17 mouse cellular contexts compared by ENCODE assay signal in the genomic region with DNA sequence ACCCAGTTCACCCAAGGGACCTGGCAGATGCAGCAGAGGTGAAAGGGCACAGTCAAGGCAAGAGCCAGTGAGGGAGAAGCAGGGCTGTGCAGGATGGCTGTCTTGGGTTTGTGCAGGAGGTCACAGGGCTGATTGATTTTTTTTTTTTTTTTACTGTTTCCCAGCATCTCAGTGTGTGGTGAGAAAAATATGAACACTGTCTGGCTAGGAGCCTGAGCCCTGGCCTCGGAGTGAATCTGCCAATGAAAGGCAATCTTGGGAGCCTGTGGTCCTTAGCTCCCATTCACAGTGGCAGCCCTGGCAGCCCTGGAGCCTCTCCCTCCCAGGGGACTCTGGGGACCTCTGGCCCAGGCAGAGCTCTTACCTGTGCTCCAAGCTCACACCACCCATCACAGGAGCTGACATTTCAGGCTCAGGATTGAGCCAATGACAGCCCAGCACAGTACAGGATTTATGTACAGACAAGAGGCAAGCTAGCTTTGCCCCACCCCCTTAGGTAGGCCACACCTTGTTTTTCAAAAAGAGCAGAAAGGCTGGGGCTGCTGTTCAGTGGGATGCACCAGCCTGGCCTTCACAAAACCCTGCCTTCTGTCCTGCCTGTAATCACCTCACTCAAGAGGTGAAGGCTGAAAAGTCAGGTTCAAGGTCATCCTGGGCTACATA.
DNase-seq lines count a peak whose midpoint lies in the region; ATAC-seq and TF ChIP-seq lines count a peak whose summit lies in the region.
"Had no signal": no experiment of that assay in that cellular context is flagged by ENCODE, and none has a peak within 500 bp of the region (broad histone marks: within the 10 kb centered on the region; RNA-seq: fewer than 3 reads in every experiment).

No protein-coding gene starts in this region.

- no peaks in the 10 kb centered on the region for H3K36me3 ChIP-seq in heart, embryonic 12.5 days
- H3K36me3 ChIP-seq in heart, embryonic 11.5 days (ENCODE audit: control insufficient read depth, insufficient read depth, low read length): no peaks in the 10 kb centered on the region
- no peaks in the 10 kb centered on the region for H3K36me3 ChIP-seq in midbrain, embryonic 16.5 days (ENCODE audit: control insufficient read depth, insufficient read depth, low read length)
- H3K36me3 ChIP-seq in midbrain, postnatal 0 days (ENCODE audit: insufficient read depth, low read length): no peaks in the 10 kb centered on the region
- no peaks in the 10 kb centered on the region for H3K36me3 ChIP-seq in hindbrain, embryonic 16.5 days (ENCODE audit: control insufficient read depth, insufficient read depth, low read length)
- H3K36me3 ChIP-seq in stomach, postnatal 0 days (ENCODE audit: control insufficient read depth, insufficient read depth, low read length): no peaks in the 10 kb centered on the region
- H3K36me3 ChIP-seq in forebrain, postnatal 0 days (ENCODE audit: insufficient read depth): no peaks in the 10 kb centered on the region
- H3K36me3 ChIP-seq: liver, embryonic 15.5 days had no signal

- no peaks in the 10 kb centered on the region for H3K9me3 ChIP-seq in heart, embryonic 12.5 days (replicated peaks)
- H3K9me3 ChIP-seq in heart, embryonic 11.5 days (replicated peaks; ENCODE audit: control insufficient read depth, low read length): no peaks in the 10 kb centered on the region
- no peaks in the 10 kb centered on the region for H3K9me3 ChIP-seq in midbrain, embryonic 16.5 days (replicated peaks; ENCODE audit: control insufficient read depth, low read length, poor library complexity, severe bottlenecking)
- H3K9me3 ChIP-seq in midbrain, postnatal 0 days (ENCODE audit: low read length): no peaks in the 10 kb centered on the region
- H3K9me3 ChIP-seq in hindbrain, embryonic 16.5 days (ENCODE audit: control insufficient read depth, low read length): no peaks in the 10 kb centered on the region
- H3K9me3 ChIP-seq in stomach, postnatal 0 days (ENCODE audit: control insufficient read depth, low read length): no peaks in the 10 kb centered on the region
- H3K9me3 ChIP-seq in forebrain, postnatal 0 days (ENCODE audit: low read length): no peaks in the 10 kb centered on the region
- H3K9me3 ChIP-seq: liver, embryonic 15.5 days; megakaryocyte, embryonic 14.5 days had no signal

- no peak overlapping the region for H3K9ac ChIP-seq in heart, embryonic 12.5 days
- H3K9ac ChIP-seq in heart, embryonic 11.5 days (ENCODE audit: low read depth, low read length): no peak overlapping the region
- 0 out of 2 replicates have a peak overlapping the region, but pooled peaks have one; percentile 3 for H3K9ac ChIP-seq in midbrain, embryonic 16.5 days (ENCODE audit: low read depth, low read length)
- no peak overlapping the region for H3K9ac ChIP-seq in midbrain, postnatal 0 days (replicated peaks; ENCODE audit: low read length, poor library complexity, severe bottlenecking)
- H3K9ac ChIP-seq in hindbrain, embryonic 16.5 days (ENCODE audit: low read depth, low read length): no peak overlapping the region
- H3K9ac ChIP-seq in stomach, postnatal 0 days (ENCODE audit: low read length): no peak overlapping the region
- no peak overlapping the region for H3K9ac ChIP-seq in forebrain, postnatal 0 days
- H3K9ac ChIP-seq: liver, embryonic 15.5 days had no signal

- H3K4me3 ChIP-seq in heart, embryonic 12.5 days: no peak overlapping the region
- H3K4me3 ChIP-seq in heart, embryonic 11.5 days (ENCODE audit: low read depth, low read length): no peak overlapping the region
- no peak overlapping the region for H3K4me3 ChIP-seq in midbrain, embryonic 16.5 days (ENCODE audit: low read depth, low read length)
- H3K4me3 ChIP-seq in midbrain, postnatal 0 days (ENCODE audit: low read depth, low read length): no peak overlapping the region
- H3K4me3 ChIP-seq in hindbrain, embryonic 16.5 days (ENCODE audit: low read length): no peak overlapping the region
- H3K4me3 ChIP-seq in stomach, postnatal 0 days (ENCODE audit: low read depth, low read length): no peak overlapping the region
- H3K4me3 ChIP-seq in forebrain, postnatal 0 days (ENCODE audit: low read depth, low read length): no peak overlapping the region
- H3K4me3 ChIP-seq: liver, embryonic 15.5 days; megakaryocyte, embryonic 14.5 days; myocyte had no signal

- no peaks in the 10 kb centered on the region for H3K27me3 ChIP-seq in heart, embryonic 12.5 days (replicated peaks)
- no peaks in the 10 kb centered on the region for H3K27me3 ChIP-seq in heart, embryonic 11.5 days (ENCODE audit: control insufficient read depth, insufficient read depth, low read length)
- no peaks in the 10 kb centered on the region for H3K27me3 ChIP-seq in midbrain, embryonic 16.5 days (ENCODE audit: control insufficient read depth, insufficient read depth, low read depth, low read length)
- H3K27me3 ChIP-seq in midbrain, postnatal 0 days (ENCODE audit: insufficient read depth, low read length): no peaks in the 10 kb centered on the region
- no peaks in the 10 kb centered on the region for H3K27me3 ChIP-seq in hindbrain, embryonic 16.5 days (replicated peaks; ENCODE audit: control insufficient read depth, insufficient read depth, low read length)
- no peaks in the 10 kb centered on the region for H3K27me3 ChIP-seq in stomach, postnatal 0 days (ENCODE audit: control insufficient read depth, insufficient read depth, low read length)
- no peaks in the 10 kb centered on the region for H3K27me3 ChIP-seq in forebrain, postnatal 0 days (ENCODE audit: insufficient read depth, low read length)
- H3K27me3 ChIP-seq: liver, embryonic 15.5 days had no signal

- H3K27ac ChIP-seq in heart, embryonic 12.5 days (ENCODE audit: poor library complexity, severe bottlenecking): no peak overlapping the region
- H3K27ac ChIP-seq in heart, embryonic 11.5 days (ENCODE audit: low read depth, low read length): no peak overlapping the region
- H3K27ac ChIP-seq in midbrain, embryonic 16.5 days (ENCODE audit: low read length): no peak overlapping the region
- H3K27ac ChIP-seq in midbrain, postnatal 0 days (ENCODE audit: low read depth, low read length): no peak overlapping the region
- no peak overlapping the region for H3K27ac ChIP-seq in hindbrain, embryonic 16.5 days (ENCODE audit: low read depth, low read length)
- H3K27ac ChIP-seq in stomach, postnatal 0 days (replicated peaks): no peak overlapping the region
- H3K27ac ChIP-seq in forebrain, postnatal 0 days (ENCODE audit: low read depth, low read length): no peak overlapping the region
- H3K27ac ChIP-seq: kidney, postnatal 0 days; liver, embryonic 15.5 days had no signal

- TF ChIP-seq CTCF in midbrain, postnatal 0 days (IDR thresholded peaks at IDR 0.05): no peak
- no peak for TF ChIP-seq CTCF in stomach, postnatal 0 days (IDR thresholded peaks at IDR 0.05; ENCODE audit: low read depth)
- TF ChIP-seq CTCF in forebrain, postnatal 0 days (IDR thresholded peaks at IDR 0.05; ENCODE audit: low read depth): no peak

- ATAC-seq in heart, embryonic 12.5 days (ENCODE audit: insufficient number of reproducible peaks, low FRiP score): 0 out of 2 replicates have a peak, but pooled peaks have one; percentile 31
- ATAC-seq in heart, embryonic 11.5 days (replicated peaks; ENCODE audit: insufficient number of reproducible peaks, low FRiP score, low TSS enrichment): no peak
- no peak for ATAC-seq in midbrain, embryonic 16.5 days
- ATAC-seq in midbrain, postnatal 0 days (ENCODE audit: low FRiP score): no peak
- ATAC-seq in hindbrain, embryonic 16.5 days: 0 out of 2 replicates have a peak, but pooled peaks have one; percentile 7
- ATAC-seq in stomach, postnatal 0 days (ENCODE audit: low FRiP score, low TSS enrichment): peak; percentile 40; the same call in 1 of the 2 replicates
- ATAC-seq in forebrain, postnatal 0 days: no peak

- no peak overlapping the region for H3K4me2 ChIP-seq in heart, embryonic 12.5 days
- H3K4me2 ChIP-seq in heart, embryonic 11.5 days: no peak overlapping the region
- no peak overlapping the region for H3K4me2 ChIP-seq in midbrain, embryonic 16.5 days (ENCODE audit: low read length)
- H3K4me2 ChIP-seq in midbrain, postnatal 0 days (ENCODE audit: low read depth, low read length, poor library complexity, severe bottlenecking): no peak overlapping the region
- H3K4me2 ChIP-seq in hindbrain, embryonic 16.5 days (ENCODE audit: low read length): no peak overlapping the region
- H3K4me2 ChIP-seq in stomach, postnatal 0 days (replicated peaks; ENCODE audit: low read depth): no peak overlapping the region
- H3K4me2 ChIP-seq in forebrain, postnatal 0 days (ENCODE audit: low read depth): no peak overlapping the region
- H3K4me2 ChIP-seq: liver, embryonic 15.5 days had no signal

- 76% methylated on average over 1 of the region's 1 CpGs for WGBS in heart, embryonic 12.5 days
- WGBS in heart, embryonic 11.5 days (ENCODE audit: insufficient replicate concordance): 58% methylated on average over 1 of the region's 1 CpGs
- WGBS in midbrain, embryonic 16.5 days: 43% methylated on average over 1 of the region's 1 CpGs
- WGBS in midbrain, postnatal 0 days: 67% methylated on average over 1 of the region's 1 CpGs
- WGBS in hindbrain, embryonic 16.5 days: 28% methylated on average over 1 of the region's 1 CpGs
- 44% methylated on average over 1 of the region's 1 CpGs for WGBS in stomach, postnatal 0 days
- 38% methylated on average over 1 of the region's 1 CpGs for WGBS in forebrain, postnatal 0 days

- TF ChIP-seq EP300 in stomach, postnatal 0 days (optimal IDR thresholded peaks at IDR 0.05): no peak

- H3K4me1 ChIP-seq in heart, embryonic 12.5 days (replicated peaks): peaks cover 15% of the 10 kb centered on the region
- peaks cover 12% of the 10 kb centered on the region; the same call in 1 of the 2 replicates for H3K4me1 ChIP-seq in heart, embryonic 11.5 days (ENCODE audit: control insufficient read depth, insufficient read depth, low read length)
- H3K4me1 ChIP-seq in midbrain, embryonic 16.5 days (ENCODE audit: control insufficient read depth, insufficient read depth, low read length): no peaks in the 10 kb centered on the region
- H3K4me1 ChIP-seq in midbrain, postnatal 0 days (ENCODE audit: insufficient read depth, low read length): no peaks in the 10 kb centered on the region
- H3K4me1 ChIP-seq in hindbrain, embryonic 16.5 days (ENCODE audit: control insufficient read depth, insufficient read depth, low read depth, low read length): no peaks in the 10 kb centered on the region
- no peaks in the 10 kb centered on the region for H3K4me1 ChIP-seq in stomach, postnatal 0 days (replicated peaks; ENCODE audit: control insufficient read depth, insufficient read depth)
- H3K4me1 ChIP-seq in forebrain, postnatal 0 days (ENCODE audit: insufficient read depth): no peaks in the 10 kb centered on the region
- H3K4me1 ChIP-seq: liver, embryonic 15.5 days had no signal

- DNase-seq in midbrain, postnatal 0 days (ENCODE audit: low spot score): no peak
- DNase-seq in stomach, postnatal 0 days (ENCODE audit: low spot score): no peak
- DNase-seq in adrenal gland, adult 18-20 months (ENCODE audit: low spot score in 2 of 2): no peak
- DNase-seq in forebrain, postnatal 0 days: no peak
- DNase-seq: adrenal gland, postnatal 14 days; B cell, adult 2 months; heart, adult 11 months; heart, postnatal 14 days; layer of hippocampus, adult 9-11 months had no signal

Comparison
In these comparisons a context has a peak if more than half of its experiments do, and no peak if none do; other contexts are left out.
1. ATAC-seq: peak in heart, embryonic 12.5 days (single experiment), hindbrain, embryonic 16.5 days (single experiment) and stomach, postnatal 0 days (single experiment); none in heart, embryonic 11.5 days (single experiment), midbrain, embryonic 16.5 days (single experiment), midbrain, postnatal 0 days (single experiment) and forebrain, postnatal 0 days (single experiment).